Mouse (Mus musculus) gastrocnemius, postnatal 14 days (tissue): ENCODE measurements around the gene Zfp354b. TPM values are rescaled to one million over a fixed set of nuclear protein-coding genes. Genes with fewer than 3 reads are reported as not detected.

ENCODE experiments used
- DNase-seq: peaks from one replicate; pipeline ENCODE4 v3.0.0; 2021; ENCODE audit warnings: mixed read lengths
- intact Hi-C: fragments of 180-260 bp; cut with DNase I; formaldehyde crosslinking; loops from one replicate; pipeline ENCODE4 v1.15.1; 2025; ENCODE audit warnings: low total_unique reads
- total RNA-seq, 2 experiments: library from RNA; stranded (reverse); gene quantifications; 2 replicates each; pipeline ENCODE4 v1.2.3; 2021

Zfp354b gene
- total RNA-seq, 2 experiments from 2014 or later, result 0.64 to 1.3 TPM

DNA sequence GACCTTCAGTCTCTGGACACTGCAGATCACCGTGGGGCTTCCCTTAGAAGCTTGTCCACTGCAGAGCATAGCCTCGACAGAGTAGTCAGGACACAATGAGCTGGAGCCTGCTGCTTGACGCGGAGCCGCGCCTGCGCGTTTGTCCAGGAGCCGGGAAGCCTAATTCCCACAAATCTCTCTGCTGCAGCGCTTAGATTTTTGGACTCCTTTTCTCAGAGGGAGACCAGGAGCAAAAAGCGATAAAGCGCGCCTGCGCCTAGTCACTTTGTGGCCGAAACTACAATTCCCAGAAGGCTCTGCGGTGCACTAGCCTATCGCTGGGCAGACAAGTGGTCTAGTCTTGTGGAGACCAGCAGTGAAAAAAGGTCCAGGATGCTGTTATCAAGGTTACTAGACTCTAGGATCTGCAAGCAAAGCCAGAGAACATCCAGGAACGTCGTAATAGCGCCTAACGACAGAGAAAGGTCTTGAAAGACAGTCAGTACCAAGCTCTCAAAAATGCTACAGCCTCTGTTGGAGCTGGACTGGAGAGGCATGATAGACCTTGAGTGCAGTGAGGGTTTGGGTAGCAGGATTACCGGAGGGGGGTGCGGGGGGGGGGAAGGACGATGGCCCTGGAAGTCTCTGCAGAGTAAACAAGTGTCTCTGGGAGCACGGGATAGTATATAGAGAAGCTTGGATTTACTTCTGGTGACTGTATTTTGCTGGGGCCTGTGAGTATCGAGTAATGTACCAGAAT, 43.9 kb downstream of the Zfp354b start, which contains the start of gene Zfp454:
Gene Zfp454, minus strand, starts transcription at position 262 of the 739 bp plus-strand sequence.
- DNase-seq, result peak; percentile 85
- intact Hi-C loops, result no loop called here

DNA sequence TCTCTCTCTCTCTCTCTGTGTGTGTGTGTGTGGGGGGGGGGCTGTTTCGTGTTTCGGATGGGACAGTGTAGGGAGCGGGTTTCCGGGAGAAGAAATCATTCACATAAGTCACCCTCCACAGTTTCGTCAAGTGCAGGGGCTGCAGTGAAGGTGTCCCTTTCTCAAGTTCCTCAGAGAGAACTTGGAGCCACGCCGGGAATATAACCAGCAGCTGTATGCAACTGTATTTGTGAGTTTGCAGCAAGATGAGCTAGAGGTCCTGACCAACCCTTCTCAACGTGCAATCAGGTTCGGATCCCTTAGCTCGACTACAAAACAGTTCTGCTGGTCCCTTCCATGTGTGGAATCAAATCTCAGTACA, 44.5 kb downstream of the Zfp354b start:
- intact Hi-C loops, result no loop called here
- DNase-seq, result peak; percentile 12

- intact Hi-C loops, result no loop called here
- DNase-seq, result peak; percentile 27
These were observed 45.1 kb downstream of the Zfp354b start for GRCm38 (mm10) chr11:50886231-50886932.

- intact Hi-C loops, result no loop called here
These were observed 47.7 kb downstream of the Zfp354b start for GRCm38 (mm10) chr11:50883756-50884155.

GRCm38 (mm10) chr11:50878641-50879040, 52.8 kb downstream of the Zfp354b start:
- no peak for DNase-seq
- intact Hi-C loops, result no loop called here

More at GRCm38 (mm10) chr11:50883756-50884155, 47.7 kb downstream of the Zfp354b start:
- DNase-seq, result no peak

Other genes with a start within 250 kb of the Zfp354b start
- 1 to 10 TPM; 6.8 to 8.0 TPM for gene Zfp354c, start 103.9 kb downstream of the Zfp354b start, total RNA-seq
- 1 to 10 TPM in 1 of 2 experiments, under 1 TPM in 1; 0.92 to 1.0 TPM for gene Zfp879, start 90.1 kb downstream of the Zfp354b start, total RNA-seq
- not detected for gene Grm6, start 80.9 kb downstream of the Zfp354b start, total RNA-seq
- gene Zfp454, start 44.0 kb downstream of the Zfp354b start, total RNA-seq, result 1 to 10 TPM in 1 of 2 experiments, under 1 TPM in 1; 0.73 to 1.0 TPM
- gene Zfp2, start 15.5 kb downstream of the Zfp354b start, total RNA-seq, result 1 to 10 TPM; 1.9 to 2.4 TPM
- gene 4933414I15Rik, start 12.1 kb upstream of the Zfp354b start, total RNA-seq, result not detected
- not detected for gene Prop1, start 22.1 kb upstream of the Zfp354b start, total RNA-seq
- not detected for gene Olfr1378, start 34.9 kb upstream of the Zfp354b start, total RNA-seq
- gene Olfr1377, start 50.3 kb upstream of the Zfp354b start, total RNA-seq, result not detected
- gene Olfr51, start 72.0 kb upstream of the Zfp354b start, total RNA-seq, result not detected
- not detected for gene Olfr54, start 82.6 kb upstream of the Zfp354b start, total RNA-seq
- not detected for gene Olfr1375, start 116.5 kb upstream of the Zfp354b start, total RNA-seq
- gene Zfp354a, start 127.6 kb upstream of the Zfp354b start, total RNA-seq, result 1 to 10 TPM; 1.7 to 1.9 TPM